Mouse (Mus musculus): ENCODE measurements around the gene Gm5478.
"Not testable (repeated sequence)": the region's sequence is repeated elsewhere in the genome, so short reads cannot be mapped to it uniquely, and the experiment has no call there.

Gm5478 gene

GRCm38 (mm10) chr15:101647280-101647679 is at the start of gene Gm5478:
Gene Gm5478 (minus strand): TSS chr15:101647380.
- no peak for DNase-seq

GRCm38 (mm10) chr15:101694207-101694606 is 47.0 kb upstream of the Gm5478 start, which contains the start of gene Krt6a:
Gene Krt6a (minus strand): TSS chr15:101694307.
- DNase-seq: no peak

GRCm38 (mm10) chr15:101690460-101690859 is 43.3 kb upstream of the Gm5478 start:
- DNase-seq: not testable (repeated sequence)

- DNase-seq: no peak
These were observed 41.0 kb upstream of the Gm5478 start for GRCm38 (mm10) chr15:101688161-101688560.

GRCm38 (mm10) chr15:101680187-101680586 is 33.0 kb upstream of the Gm5478 start, which contains the start of gene Krt6b:
Gene Krt6b (minus strand): TSS chr15:101680287.
- no peak for DNase-seq

GRCm38 (mm10) chr15:101675978-101676377 is 28.8 kb upstream of the Gm5478 start:
- DNase-seq: no peak

GRCm38 (mm10) chr15:101652736-101653265 is 5.6 kb upstream of the Gm5478 start:
- DNase-seq: no peak

GRCm38 (mm10) chr15:101627884-101628283 is 19.3 kb downstream of the Gm5478 start, which contains the start of gene Gm5414:
Gene Gm5414 (minus strand): TSS chr15:101628188.
- DNase-seq: no peak

- no peak for DNase-seq
These were observed 48.1 kb downstream of the Gm5478 start for GRCm38 (mm10) chr15:101599123-101599522.
